Mouse (Mus musculus) urinary bladder, postnatal 25 days (tissue): Measurements from ENCODE around the gene Ccdc36.

Experiments
- DNase-seq: peaks from one replicate; pipeline ENCODE4 v3.0.0; 2022; ENCODE audit warnings: low spot score

Gene Ccdc36

GRCm38 (mm10) chr9:108378234-108378633, 50.0 kb downstream of the Ccdc36 start:
- DNase-seq: no peak
